In genomic region chr5:20103869-20104268, GRCm38 (mm10) we compare ENCODE assay signal across 23 mouse cellular contexts.
DNase-seq lines count a peak whose midpoint lies in the region; ATAC-seq lines count a peak whose summit lies in the region.
"Had no signal": no experiment of that assay in that cellular context is flagged by ENCODE, and none has a peak within 500 bp of the region (broad histone marks: within the 10 kb centered on the region; RNA-seq: fewer than 3 reads in every experiment).

No protein-coding gene starts in this region.

- DNase-seq in neural tube, embryonic 10.5 days (ENCODE audit: extremely low spot score, low spot score): no peak
- peak; percentile 15 for DNase-seq in R1 (ENCODE audit: low read depth, low spot score)
- DNase-seq in kidney, postnatal 25 days: no peak
- no peak for DNase-seq in adrenal gland, postnatal 10 days
- DNase-seq: adrenal gland, adult 2 months; adrenal gland, adult 8-10 months; adrenal gland, postnatal 14 days; adrenal gland, postnatal 25 days; adrenal gland, postnatal 36 days; B cell, adult 2 months; cerebellum, adult 11 months; cerebellum, adult 11-12 months; cerebellum, adult 18-20 months; cerebellum, adult 2 months had no signal

- no peaks in the 10 kb centered on the region for H3K9me3 ChIP-seq in neural tube, embryonic 13.5 days
- no peaks in the 10 kb centered on the region for H3K9me3 ChIP-seq in neural tube, embryonic 14.5 days (ENCODE audit: control insufficient read depth, low read length)
- no peaks in the 10 kb centered on the region for H3K9me3 ChIP-seq in neural tube, embryonic 15.5 days (replicated peaks)
- H3K9me3 ChIP-seq in hindbrain, embryonic 13.5 days: no peaks in the 10 kb centered on the region
- H3K9me3 ChIP-seq: G1E had no signal

- H3K9ac ChIP-seq in neural tube, embryonic 13.5 days: no peak overlapping the region
- H3K9ac ChIP-seq in neural tube, embryonic 14.5 days (replicated peaks; ENCODE audit: low read depth, low read length): no peak overlapping the region
- no peak overlapping the region for H3K9ac ChIP-seq in neural tube, embryonic 15.5 days (replicated peaks)
- H3K9ac ChIP-seq in hindbrain, embryonic 13.5 days: no peak overlapping the region

- H3K4me2 ChIP-seq in neural tube, embryonic 13.5 days: no peak overlapping the region
- H3K4me2 ChIP-seq in neural tube, embryonic 14.5 days (ENCODE audit: low read depth, low read length): no peak overlapping the region
- H3K4me2 ChIP-seq in neural tube, embryonic 15.5 days: no peak overlapping the region
- H3K4me2 ChIP-seq in hindbrain, embryonic 13.5 days: no peak overlapping the region

- peaks cover 21% of the 10 kb centered on the region for H3K4me1 ChIP-seq in neural tube, embryonic 13.5 days (replicated peaks)
- peaks cover 4% of the 10 kb centered on the region; the same call in 1 of the 2 replicates for H3K4me1 ChIP-seq in neural tube, embryonic 14.5 days (ENCODE audit: control insufficient read depth, insufficient read depth, low read length)
- H3K4me1 ChIP-seq in neural tube, embryonic 15.5 days: peaks cover 11% of the 10 kb centered on the region
- H3K4me1 ChIP-seq in hindbrain, embryonic 13.5 days (replicated peaks): peaks cover 15% of the 10 kb centered on the region; the same call in 1 of the 2 replicates

- H3K27me3 ChIP-seq in neural tube, embryonic 13.5 days: no peaks in the 10 kb centered on the region
- H3K27me3 ChIP-seq in neural tube, embryonic 14.5 days (ENCODE audit: control insufficient read depth, insufficient read depth, low read length): no peaks in the 10 kb centered on the region
- H3K27me3 ChIP-seq in neural tube, embryonic 15.5 days (replicated peaks): no peaks in the 10 kb centered on the region
- H3K27me3 ChIP-seq in hindbrain, embryonic 13.5 days: no peaks in the 10 kb centered on the region
- H3K27me3 ChIP-seq: CH12.LX, Patski had no signal

- no peak overlapping the region for H3K4me3 ChIP-seq in neural tube, embryonic 13.5 days
- H3K4me3 ChIP-seq in neural tube, embryonic 14.5 days (ENCODE audit: low read depth, low read length): no peak overlapping the region
- H3K4me3 ChIP-seq in neural tube, embryonic 15.5 days (replicated peaks): no peak overlapping the region
- H3K4me3 ChIP-seq in hindbrain, embryonic 13.5 days: no peak overlapping the region

- H3K36me3 ChIP-seq in neural tube, embryonic 13.5 days: no peaks in the 10 kb centered on the region
- no peaks in the 10 kb centered on the region for H3K36me3 ChIP-seq in neural tube, embryonic 14.5 days (ENCODE audit: control insufficient read depth, insufficient read depth, low read length)
- no peaks in the 10 kb centered on the region for H3K36me3 ChIP-seq in neural tube, embryonic 15.5 days
- H3K36me3 ChIP-seq in hindbrain, embryonic 13.5 days: no peaks in the 10 kb centered on the region
- H3K36me3 ChIP-seq: G1E had no signal

- peak; percentile 60 for ATAC-seq in neural tube, embryonic 13.5 days (ENCODE audit: low read depth)
- ATAC-seq in neural tube, embryonic 14.5 days (ENCODE audit: low read depth): peak; percentile 56; the same call in 1 of the 2 replicates
- peak; percentile 57 for ATAC-seq in neural tube, embryonic 15.5 days (ENCODE audit: low FRiP score)
- ATAC-seq in hindbrain, embryonic 13.5 days (ENCODE audit: low FRiP score): no peak
- ATAC-seq: activated CD4-positive, CD25-positive, alpha-beta regulatory T cell, adult 4 months; CD4-positive, CD25-positive, alpha-beta regulatory T cell, adult 4 months; Patski had no signal

- no peak overlapping the region for H3K27ac ChIP-seq in neural tube, embryonic 13.5 days (replicated peaks)
- no peak overlapping the region for H3K27ac ChIP-seq in neural tube, embryonic 14.5 days (ENCODE audit: low read depth, low read length)
- H3K27ac ChIP-seq in neural tube, embryonic 15.5 days (replicated peaks): no peak overlapping the region
- no peak overlapping the region for H3K27ac ChIP-seq in hindbrain, embryonic 13.5 days
